In the genomic region with DNA sequence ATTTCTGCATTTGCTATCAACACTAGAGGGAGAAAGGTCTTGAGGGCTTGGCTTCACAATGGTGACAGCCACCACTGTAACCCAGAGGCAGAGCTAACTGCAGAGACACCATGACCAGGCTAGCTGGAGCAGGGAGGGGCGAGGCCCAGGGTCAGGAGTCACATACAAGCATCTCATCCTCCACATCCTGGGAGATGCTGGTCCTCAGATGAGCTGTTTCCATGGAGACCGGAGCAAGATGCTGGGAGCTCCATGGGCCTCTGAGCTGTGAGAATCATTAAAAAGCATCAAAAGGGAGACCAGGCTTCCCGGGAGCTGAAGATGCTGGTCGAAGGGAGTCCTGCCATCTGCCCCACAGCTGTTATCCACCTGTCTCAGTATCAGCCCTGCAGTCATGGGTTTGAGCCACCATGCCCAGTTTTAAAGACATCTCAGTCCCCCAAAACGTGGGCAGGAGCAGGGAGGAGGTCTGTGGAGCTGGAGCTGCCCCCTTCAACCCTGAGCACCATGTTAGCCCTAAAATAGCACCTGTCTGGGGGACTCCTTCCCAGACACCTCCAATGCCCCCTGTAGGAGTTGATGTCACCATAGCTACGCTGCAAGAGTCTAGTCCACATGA, we compare ENCODE assay signal across 15 mouse cellular contexts. TPM values are rescaled to one million over a fixed set of nuclear protein-coding genes. Genes with fewer than 3 reads are reported as not detected.
DNase-seq lines count a peak whose midpoint lies in the region; ATAC-seq lines count a peak whose summit lies in the region.
"Had no signal": no experiment of that assay in that cellular context is flagged by ENCODE, and none has a peak within 500 bp of the region (broad histone marks: within the 10 kb centered on the region; RNA-seq: fewer than 3 reads in every experiment).

No protein-coding gene starts in this region.

- H3K27me3 ChIP-seq in forebrain, embryonic 16.5 days (replicated peaks; ENCODE audit: control insufficient read depth, insufficient read depth, low read length): no peaks in the 10 kb centered on the region
- H3K27me3 ChIP-seq in midbrain, embryonic 10.5 days (ENCODE audit: low read depth, poor library complexity, severe bottlenecking): peaks cover 29% of the 10 kb centered on the region

- peaks cover 19% of the 10 kb centered on the region for H3K36me3 ChIP-seq in forebrain, embryonic 16.5 days (ENCODE audit: control insufficient read depth, insufficient read depth)
- H3K36me3 ChIP-seq in midbrain, embryonic 10.5 days: peaks cover 37% of the 10 kb centered on the region

- no peak overlapping the region for H3K4me3 ChIP-seq in forebrain, embryonic 16.5 days (replicated peaks; ENCODE audit: low read length)
- H3K4me3 ChIP-seq in midbrain, embryonic 10.5 days: 0 out of 2 replicates have a peak overlapping the region, but pooled peaks have one; percentile 12
- H3K4me3 ChIP-seq: embryonic facial prominence, embryonic 12.5 days; limb, embryonic 13.5 days had no signal

- peak; percentile 22 for DNase-seq in retina, postnatal 1 day
- no peak for DNase-seq in retina, embryonic 14.5 days (ENCODE audit: low spot score)
- no peak for DNase-seq in midbrain, embryonic 10.5 days (ENCODE audit: low spot score)
- no peak for DNase-seq in gastrocnemius, adult 18-20 months (ENCODE audit: low spot score)
- no peak for DNase-seq in adrenal gland, adult 8-10 months
- DNase-seq: adrenal gland, postnatal 25 days; heart, adult 18-20 months; heart, postnatal 10 days; kidney, adult 18-20 months; layer of hippocampus, adult 9-11 months; lung, adult 18-20 months had no signal

- H3K9ac ChIP-seq in forebrain, embryonic 16.5 days (replicated peaks; ENCODE audit: low read depth, low read length): no peak overlapping the region
- H3K9ac ChIP-seq: embryonic facial prominence, embryonic 12.5 days; limb, embryonic 13.5 days had no signal

- H3K9me3 ChIP-seq in forebrain, embryonic 16.5 days (ENCODE audit: control insufficient read depth, low read length): no peaks in the 10 kb centered on the region
- no peaks in the 10 kb centered on the region for H3K9me3 ChIP-seq in midbrain, embryonic 10.5 days (replicated peaks)
- H3K9me3 ChIP-seq: embryonic facial prominence, embryonic 12.5 days; limb, embryonic 13.5 days had no signal

- H3K4me2 ChIP-seq in forebrain, embryonic 16.5 days (ENCODE audit: low read length): no peak overlapping the region
- H3K4me2 ChIP-seq: embryonic facial prominence, embryonic 12.5 days; limb, embryonic 13.5 days had no signal

- ATAC-seq in forebrain, embryonic 16.5 days: no peak
- ATAC-seq in frontal cortex, adult (ENCODE audit: low TSS enrichment): no peak

- peak overlapping the region; percentile 55; the same call in 1 of the 2 replicates for H3K27ac ChIP-seq in forebrain, embryonic 16.5 days (ENCODE audit: low read length)
- H3K27ac ChIP-seq in midbrain, embryonic 10.5 days (replicated peaks): peak overlapping the region; percentile 43
- H3K27ac ChIP-seq: embryonic facial prominence, embryonic 12.5 days; limb, embryonic 13.5 days had no signal

- 56% methylated on average over 6 of the region's 6 CpGs for WGBS in forebrain, embryonic 16.5 days
- WGBS in midbrain, embryonic 10.5 days: 66% methylated on average over 6 of the region's 6 CpGs

- peaks cover 30% of the 10 kb centered on the region for H3K4me1 ChIP-seq in forebrain, embryonic 16.5 days (replicated peaks; ENCODE audit: control insufficient read depth, insufficient read depth, low read length)
- peaks cover 40% of the 10 kb centered on the region for H3K4me1 ChIP-seq in midbrain, embryonic 10.5 days

RNA-seq across cellular contexts. Expression of gene Celf5, which starts 2.0 kb away (rescaled TPM):
- polyA plus RNA-seq in forebrain, embryonic 16.5 days (2015; fragmentation: Nextera tagmentation; extraction: Ambion mirVana): 75.3 and 93.0 TPM in 2 replicates
- polyA plus RNA-seq in midbrain, embryonic 10.5 days (2016; fragmentation: Nextera tagmentation; extraction: Ambion mirVana): 5.0 and 10.8 TPM in 2 replicates
- under 1 TPM; 0.05 to 0.07 TPM for total RNA-seq in gastrocnemius, adult 18-20 months (2021)
- 1 to 10 TPM in 3 of 4 experiments, under 1 TPM in 1; 0.17 to 2.5 (median 1.7) TPM for total RNA-seq in adrenal gland, adult 8-10 months (2022)

RNA-seq across cellular contexts. Expression of gene Ncln, which starts 11.6 kb away (rescaled TPM):
- polyA plus RNA-seq in forebrain, embryonic 16.5 days (2015; fragmentation: Nextera tagmentation; extraction: Ambion mirVana): 70.4 and 80.9 TPM in 2 replicates
- polyA plus RNA-seq in midbrain, embryonic 10.5 days (2016; fragmentation: Nextera tagmentation; extraction: Ambion mirVana): 84.5 and 87.5 TPM in 2 replicates
- total RNA-seq in gastrocnemius, adult 18-20 months (2021): 10 to 100 TPM; 41.0 to 45.8 TPM
- total RNA-seq in adrenal gland, adult 8-10 months (2022): 100 to 1,000 TPM; 115 to 136 (median 123) TPM

RNA-seq across cellular contexts. Expression of gene S1pr4, which starts 15.4 kb away (rescaled TPM):
- 0.40 and 0.53 TPM in 2 replicates for polyA plus RNA-seq in forebrain, embryonic 16.5 days (2015; fragmentation: Nextera tagmentation; extraction: Ambion mirVana)
- polyA plus RNA-seq in midbrain, embryonic 10.5 days (2016; fragmentation: Nextera tagmentation; extraction: Ambion mirVana): 0.37 and 0.89 TPM in 2 replicates
- total RNA-seq in gastrocnemius, adult 18-20 months (2021): under 1 TPM; 0.71 to 0.78 TPM
- 1 to 10 TPM in 2 of 4 experiments, under 1 TPM in 2; 0.56 to 1.7 (median 0.92) TPM for total RNA-seq in adrenal gland, adult 8-10 months (2022)

RNA-seq across cellular contexts. Expression of gene Nfic, which starts 29.1 kb away (rescaled TPM):
- polyA plus RNA-seq in forebrain, embryonic 16.5 days (2015; fragmentation: Nextera tagmentation; extraction: Ambion mirVana): 25.4 and 27.0 TPM in 2 replicates
- polyA plus RNA-seq in midbrain, embryonic 10.5 days (2016; fragmentation: Nextera tagmentation; extraction: Ambion mirVana): 8.7 and 11.7 TPM in 2 replicates
- total RNA-seq in gastrocnemius, adult 18-20 months (2021): 100 to 1,000 TPM; 232 to 244 TPM
- 100 to 1,000 TPM; 113 to 191 (median 144) TPM for total RNA-seq in adrenal gland, adult 8-10 months (2022)

RNA-seq across cellular contexts. Expression of gene Gna15, which starts 39.5 kb away (rescaled TPM):
- 0.42 and 0.76 TPM in 2 replicates for polyA plus RNA-seq in forebrain, embryonic 16.5 days (2015; fragmentation: Nextera tagmentation; extraction: Ambion mirVana)
- polyA plus RNA-seq in midbrain, embryonic 10.5 days (2016; fragmentation: Nextera tagmentation; extraction: Ambion mirVana): 0.53 and 0.85 TPM in 2 replicates
- under 1 TPM; 0.53 to 0.57 TPM for total RNA-seq in gastrocnemius, adult 18-20 months (2021)
- 1 to 10 TPM in 3 of 4 experiments, under 1 TPM in 1; 0.70 to 2.2 (median 1.6) TPM for total RNA-seq in adrenal gland, adult 8-10 months (2022)
